Mouse (Mus musculus) right cerebral cortex, adult 18-20 months (tissue): Measurements from ENCODE around the gene Tanc1.

Source experiments
- DNase-seq: peaks from one replicate; pipeline ENCODE4 v3.0.0; 2022; ENCODE audit warnings: mixed read lengths

The Tanc1 gene

GRCm38 (mm10) chr2:59802722-59803387 lies 191.0 kb downstream of the Tanc1 start:
- no peak for DNase-seq

GRCm38 (mm10) chr2:59805595-59805994 lies 193.8 kb downstream of the Tanc1 start:
- DNase-seq, result no peak

- no peak for DNase-seq
Measured at GRCm38 (mm10) chr2:59806038-59806437, 194.2 kb downstream of the Tanc1 start.

GRCm38 (mm10) chr2:59808608-59809007 lies 196.8 kb downstream of the Tanc1 start:
- no peak for DNase-seq

- DNase-seq, result no peak
Measured at GRCm38 (mm10) chr2:59810039-59810438, 198.2 kb downstream of the Tanc1 start.

- no peak for DNase-seq
Measured at GRCm38 (mm10) chr2:59811247-59811646, 199.4 kb downstream of the Tanc1 start.

- DNase-seq, result no peak
Measured at GRCm38 (mm10) chr2:59812641-59813040, 200.8 kb downstream of the Tanc1 start.

- DNase-seq, result no peak
Measured at GRCm38 (mm10) chr2:59813457-59813856, 201.6 kb downstream of the Tanc1 start.

GRCm38 (mm10) chr2:59814997-59815396 lies 203.2 kb downstream of the Tanc1 start:
- no peak for DNase-seq

- DNase-seq, result no peak
Measured at GRCm38 (mm10) chr2:59818663-59819062, 206.8 kb downstream of the Tanc1 start.

GRCm38 (mm10) chr2:59819415-59819814 lies 207.6 kb downstream of the Tanc1 start:
- no peak for DNase-seq

GRCm38 (mm10) chr2:59820088-59820487 lies 208.2 kb downstream of the Tanc1 start:
- no peak for DNase-seq

- no peak for DNase-seq
Measured at GRCm38 (mm10) chr2:59821044-59821443, 209.2 kb downstream of the Tanc1 start.

GRCm38 (mm10) chr2:59824289-59824688 lies 212.4 kb downstream of the Tanc1 start:
- DNase-seq, result no peak

GRCm38 (mm10) chr2:59825380-59825779 lies 213.5 kb downstream of the Tanc1 start:
- DNase-seq, result no peak

- no peak for DNase-seq
Measured at GRCm38 (mm10) chr2:59828103-59828655, 216.3 kb downstream of the Tanc1 start.

- DNase-seq, result no peak
Measured at GRCm38 (mm10) chr2:59828777-59829508, 217.1 kb downstream of the Tanc1 start.

GRCm38 (mm10) chr2:59829718-59830117 lies 217.9 kb downstream of the Tanc1 start:
- no peak for DNase-seq

- no peak for DNase-seq
Measured at GRCm38 (mm10) chr2:59830151-59830550, 218.3 kb downstream of the Tanc1 start.

GRCm38 (mm10) chr2:59830940-59831339 lies 219.1 kb downstream of the Tanc1 start:
- DNase-seq, result no peak

GRCm38 (mm10) chr2:59831831-59832230 lies 220.0 kb downstream of the Tanc1 start:
- DNase-seq, result no peak

GRCm38 (mm10) chr2:59838825-59839224 lies 227.0 kb downstream of the Tanc1 start:
- DNase-seq, result no peak

- no peak for DNase-seq
Measured at GRCm38 (mm10) chr2:59839755-59840154, 227.9 kb downstream of the Tanc1 start.

- no peak for DNase-seq
Measured at GRCm38 (mm10) chr2:59840191-59840590, 228.3 kb downstream of the Tanc1 start.
